Mouse (Mus musculus) kidney, adult 11 months (tissue): Measurements from ENCODE around the gene Tmem262.

Experiments
- DNase-seq: peaks from one replicate; pipeline ENCODE4 v3.0.0; 2022

The Tmem262 gene

DNA sequence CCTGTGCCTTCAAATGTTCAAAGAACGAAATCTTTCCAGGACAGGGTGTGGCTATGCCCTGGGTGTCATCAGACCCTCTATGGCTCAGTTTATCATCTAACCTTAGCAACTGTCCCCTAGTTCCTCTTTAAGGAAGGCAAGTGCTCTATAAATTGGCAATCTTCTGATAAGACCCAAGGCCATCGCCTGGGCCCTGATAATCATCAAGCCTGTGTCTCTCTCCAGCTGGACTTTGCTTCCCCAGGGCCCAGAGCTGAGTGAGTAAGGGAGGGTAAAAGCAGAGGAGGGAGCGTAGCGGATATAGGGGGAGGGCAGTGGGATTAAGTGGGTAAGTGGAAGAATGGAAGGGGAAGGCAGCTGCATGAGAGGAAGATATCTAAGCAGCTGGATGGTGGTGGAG, 24.6 kb downstream of the Tmem262 start:
- DNase-seq: no peak

DNA sequence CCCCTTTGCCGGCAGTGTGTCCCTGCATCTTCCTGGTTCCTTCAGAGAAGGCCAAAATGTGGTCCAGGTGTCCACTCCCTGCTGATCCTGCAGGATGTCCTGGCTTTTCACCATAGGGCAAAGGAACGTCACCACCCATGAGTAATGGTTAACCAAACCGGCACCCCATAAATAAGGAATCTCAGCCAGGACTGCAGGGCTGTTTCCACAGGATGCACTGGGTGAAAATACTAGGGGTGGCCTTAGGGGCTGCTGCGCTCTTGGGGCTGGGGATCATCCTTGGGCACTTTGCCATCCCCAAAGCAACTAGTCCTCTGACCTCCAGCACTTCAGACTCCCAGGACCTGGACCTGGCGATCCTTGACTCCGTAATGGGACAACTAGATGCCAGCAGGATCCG, 25.8 kb downstream of the Tmem262 start, which contains the start of gene Naaladl1:
Naaladl1 (plus strand) TSS at position 197 of the 400 bp plus-strand sequence.
- no peak for DNase-seq

DNA sequence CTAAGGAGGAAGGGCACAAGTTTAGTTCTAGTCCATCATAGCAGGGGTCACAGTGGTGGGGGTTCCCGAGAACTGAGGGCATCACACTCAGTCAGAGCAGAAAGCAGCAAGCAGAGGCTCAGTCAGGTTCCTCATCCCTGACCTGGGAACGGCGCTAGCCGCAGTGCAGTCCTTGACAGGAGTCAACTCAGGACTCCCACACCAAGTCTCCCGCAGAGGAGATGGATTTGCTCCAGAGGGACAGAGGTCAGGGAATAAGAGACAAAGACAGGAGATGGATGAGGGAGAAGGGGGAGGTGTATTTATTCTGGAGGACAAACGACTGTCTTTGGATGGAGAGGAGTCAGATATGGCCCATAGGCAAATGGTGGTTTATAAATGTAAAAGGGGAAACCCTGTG, 33.3 kb downstream of the Tmem262 start:
- DNase-seq: peak; percentile 24

DNA sequence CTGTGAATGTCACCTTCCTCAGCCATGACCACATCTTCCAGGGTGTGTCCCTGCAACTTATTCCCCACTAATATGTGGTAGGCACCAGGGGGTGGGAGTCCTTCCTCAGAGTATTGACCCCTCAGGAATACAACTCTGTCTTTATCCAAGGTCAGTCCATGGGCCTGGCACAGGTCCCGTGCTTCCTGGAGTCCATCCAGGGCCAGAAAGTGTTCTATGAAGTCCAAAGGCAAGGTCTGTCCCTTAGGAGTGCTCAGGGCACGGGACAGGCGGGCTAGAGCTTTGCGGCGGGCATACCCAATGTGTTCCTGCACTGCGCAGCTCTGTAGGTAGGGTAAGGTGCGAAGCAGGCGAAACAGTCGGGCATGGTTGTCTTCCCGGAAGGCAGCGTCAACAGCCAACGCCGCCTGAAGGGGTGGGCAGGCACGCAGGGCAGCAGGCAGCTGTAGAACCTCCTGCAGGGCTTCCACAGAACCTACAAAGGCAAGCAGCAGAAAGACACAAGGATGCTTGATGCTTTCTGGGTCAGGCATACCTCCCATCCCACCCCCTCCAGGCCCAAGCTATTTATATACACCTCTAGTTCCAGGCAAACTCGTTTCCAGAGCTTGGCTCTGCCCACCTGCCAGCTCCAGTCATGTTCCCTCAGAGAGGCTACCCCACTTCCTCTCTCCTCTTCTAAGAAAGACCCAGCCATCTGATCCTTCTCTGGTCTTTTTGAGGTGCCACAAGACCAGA, 36.4 kb downstream of the Tmem262 start:
- DNase-seq: peak; percentile 61

DNA sequence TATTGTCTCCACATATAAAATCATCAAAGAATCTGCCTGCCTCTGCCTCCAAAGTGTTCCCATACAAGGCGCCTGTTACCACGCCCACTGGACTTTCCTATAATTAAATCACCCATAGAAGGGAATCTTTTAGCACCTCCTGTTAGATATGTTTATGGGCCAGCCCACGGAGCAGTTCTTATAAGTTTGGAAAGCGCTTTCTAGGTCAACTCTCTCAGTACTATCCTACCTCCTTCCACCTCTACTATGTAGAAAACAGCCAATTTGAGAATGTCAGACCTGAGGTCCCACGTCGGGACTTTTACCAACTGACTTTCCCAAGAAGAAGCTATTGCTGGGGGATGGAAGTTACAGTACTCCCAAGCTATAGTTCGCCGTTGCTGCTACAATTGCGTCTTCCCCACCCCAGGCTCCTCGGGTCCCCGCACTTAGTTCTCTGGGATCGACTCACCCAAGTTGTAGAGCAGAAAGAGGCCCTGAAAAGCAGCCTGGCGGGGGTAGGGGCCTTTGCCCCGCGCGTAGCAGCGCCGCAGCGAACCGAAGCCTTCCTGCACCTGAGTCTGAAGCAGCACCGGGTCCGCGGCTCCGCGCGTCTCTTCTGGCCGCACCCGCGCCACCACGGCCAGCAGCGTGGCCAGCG, 37.6 kb downstream of the Tmem262 start:
- DNase-seq: no peak

DNA sequence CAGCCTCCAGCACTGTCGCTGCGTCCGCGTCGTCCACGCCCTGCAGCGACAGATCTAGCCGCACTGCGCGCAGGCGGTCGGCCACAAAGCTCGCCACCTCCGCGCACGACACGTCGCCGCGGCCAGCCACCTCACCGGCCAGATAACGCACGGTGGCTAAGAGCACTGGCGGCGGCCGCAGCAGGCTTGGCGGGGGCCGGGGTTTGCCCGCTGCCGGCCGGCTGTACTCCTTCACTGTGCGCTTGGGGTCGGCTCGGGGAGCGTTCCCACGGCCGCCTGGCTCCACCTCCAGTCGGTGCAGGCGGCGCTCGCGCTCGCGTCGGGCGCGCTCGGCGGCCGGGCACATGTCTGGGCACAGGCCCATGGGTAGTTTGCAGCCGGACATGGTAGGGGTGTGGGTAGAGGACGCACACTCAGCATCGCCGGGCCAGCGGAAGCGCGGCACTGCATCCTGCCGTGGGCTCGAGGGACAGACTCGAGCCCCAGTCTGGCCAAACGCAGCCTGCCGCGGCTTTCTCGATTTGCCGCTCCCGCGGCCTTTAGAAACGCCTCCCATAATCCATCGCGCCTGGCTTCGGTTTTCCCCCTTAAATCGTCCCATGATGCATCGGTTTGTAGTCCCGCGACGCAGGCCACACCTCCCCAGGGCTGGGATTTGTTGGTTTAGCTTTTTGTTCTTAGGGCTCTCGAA, 38.3 kb downstream of the Tmem262 start, which contains the start of gene Sac3d1:
Sac3d1 (minus strand) TSS at position 665 of the 691 bp plus-strand sequence.
- peak; percentile 88 for DNase-seq

DNA sequence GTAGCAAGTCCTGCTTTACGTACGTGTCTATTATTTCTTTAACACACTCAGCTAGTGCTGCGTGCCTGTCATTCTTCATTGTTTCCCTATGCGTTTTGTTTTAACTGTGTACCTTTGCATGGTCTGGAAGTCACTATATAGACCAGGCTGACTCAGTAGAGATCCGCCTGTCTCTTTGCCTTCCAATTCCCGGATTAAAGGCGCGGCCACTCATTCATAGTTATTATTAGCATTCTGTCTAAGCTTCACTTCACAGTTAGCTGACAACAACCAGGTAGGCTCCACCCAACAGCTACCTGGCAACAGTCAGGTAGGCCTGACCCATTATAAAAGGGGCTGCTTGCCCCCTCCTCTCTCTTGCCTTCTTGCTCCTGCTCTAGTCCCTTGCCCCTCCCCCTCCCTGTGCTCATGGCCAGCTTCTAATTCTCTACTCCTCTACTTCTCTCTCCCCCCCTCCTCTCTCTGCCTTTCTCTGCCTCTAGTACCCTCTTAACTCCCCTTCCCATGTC, 38.9 kb downstream of the Tmem262 start:
- DNase-seq: no peak

DNA sequence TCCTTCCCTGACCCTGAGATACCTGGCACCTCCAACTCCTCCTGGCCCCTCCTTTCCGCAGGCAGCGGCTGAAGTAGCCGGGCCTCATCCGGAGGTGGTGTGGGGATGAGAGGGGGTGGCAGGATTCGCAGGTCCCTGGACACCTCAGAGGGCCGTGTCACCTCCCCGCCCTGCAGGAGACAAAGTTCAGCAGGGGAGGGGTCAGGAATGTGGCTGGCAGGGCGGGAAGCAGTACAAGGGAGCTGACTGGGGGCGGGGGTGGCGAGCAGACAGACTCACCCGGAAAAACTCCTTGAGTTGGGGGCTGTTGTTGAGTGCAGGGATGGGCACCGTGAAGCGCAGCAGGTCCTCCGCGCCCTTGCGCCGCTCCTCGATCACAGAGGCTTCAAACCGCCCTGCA, 41.9 kb downstream of the Tmem262 start:
- DNase-seq: no peak

DNA sequence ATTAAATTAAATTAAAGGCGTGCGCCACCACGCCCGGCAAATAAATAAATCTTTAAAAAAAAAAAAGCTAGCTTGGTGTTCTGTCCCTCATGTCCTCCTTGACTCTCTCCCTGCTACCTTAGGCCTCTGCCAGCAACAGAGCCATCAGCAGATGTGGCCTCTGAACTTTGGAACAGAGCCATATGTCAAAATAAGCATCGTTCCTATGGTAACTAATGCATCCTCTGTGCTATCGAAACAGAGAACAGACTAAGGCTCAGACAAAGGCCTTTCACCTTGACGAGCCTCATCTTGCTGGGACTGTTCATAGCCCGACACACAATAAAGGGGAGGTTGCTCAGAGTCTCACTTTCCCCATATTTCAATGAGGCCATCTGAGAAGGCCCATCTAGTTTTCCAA, 43.5 kb downstream of the Tmem262 start:
- DNase-seq: no peak

DNA sequence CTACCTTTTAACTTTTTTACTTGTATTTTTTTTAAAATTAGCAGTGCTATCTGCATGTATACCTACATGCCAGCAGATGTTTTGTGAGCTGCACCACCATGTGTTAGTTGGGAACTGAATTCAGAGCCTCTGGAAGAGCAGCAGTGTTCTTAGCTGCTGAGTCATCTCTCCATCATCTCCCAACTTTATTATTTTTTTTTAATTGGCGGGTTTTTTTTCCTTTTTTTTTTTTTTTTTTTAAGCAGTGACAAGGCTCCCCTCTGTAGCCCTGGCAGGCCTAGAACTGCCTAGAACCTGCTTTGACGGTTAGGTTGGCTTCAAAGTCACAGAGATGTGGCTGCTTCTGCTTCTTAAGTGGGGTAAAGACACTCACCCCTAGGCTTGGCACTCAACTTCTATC, 45.1 kb downstream of the Tmem262 start:
- no peak for DNase-seq

DNA sequence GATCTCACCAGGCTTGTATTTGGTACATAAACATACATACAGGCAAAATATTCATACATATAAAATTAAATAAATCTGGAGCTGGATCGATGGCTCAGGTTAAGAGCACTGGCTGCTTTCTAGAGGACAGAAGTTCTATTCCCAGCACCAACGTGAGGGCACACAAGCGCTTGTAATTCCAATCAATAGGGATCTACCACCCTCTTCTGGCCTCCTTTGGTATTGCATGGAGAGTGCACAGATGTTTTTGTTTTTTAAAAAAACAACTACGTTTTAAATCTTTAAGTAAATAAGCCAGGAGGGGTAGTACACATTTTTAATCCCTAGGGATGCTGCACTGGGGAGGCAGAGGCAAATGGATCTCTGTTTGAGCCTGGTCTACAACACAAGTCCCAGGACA, 46.5 kb downstream of the Tmem262 start:
- DNase-seq: no peak

DNA sequence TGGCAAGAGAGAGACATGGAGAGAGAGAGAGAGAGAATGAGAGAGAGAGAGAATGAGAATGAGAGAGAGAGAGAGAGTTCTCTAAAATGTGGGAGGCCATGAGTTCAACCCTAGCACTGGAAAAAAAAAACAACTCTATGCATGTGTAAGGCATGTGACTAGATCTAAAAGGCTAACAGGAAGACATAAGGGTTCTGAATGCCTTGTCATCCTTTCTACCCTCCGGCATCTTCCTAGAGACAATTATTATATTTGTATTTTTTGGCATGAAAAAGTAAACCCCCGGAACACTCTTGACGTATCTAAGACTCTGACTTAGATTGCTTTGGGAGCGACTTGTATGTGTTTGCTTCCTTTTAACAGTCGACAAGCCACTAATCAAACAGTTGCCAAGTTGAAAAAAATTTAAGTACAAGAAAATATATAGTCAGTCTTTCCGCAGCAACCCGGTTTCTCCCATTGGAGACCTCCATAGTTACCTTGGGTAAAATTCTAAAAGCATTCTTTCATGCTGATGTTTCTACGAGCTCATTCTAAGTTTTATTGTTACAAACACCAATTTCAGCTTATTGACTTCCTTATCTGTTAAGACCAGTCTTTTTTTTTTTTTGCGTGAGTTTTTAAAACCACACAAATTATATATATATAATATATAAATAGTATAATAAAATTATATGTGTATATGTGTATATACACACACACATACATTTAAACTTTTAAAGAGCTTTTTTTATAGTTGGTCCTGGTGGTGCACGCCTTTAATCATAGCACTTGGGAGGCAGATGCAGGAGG, 47.2 kb downstream of the Tmem262 start:
- no peak for DNase-seq

DNA sequence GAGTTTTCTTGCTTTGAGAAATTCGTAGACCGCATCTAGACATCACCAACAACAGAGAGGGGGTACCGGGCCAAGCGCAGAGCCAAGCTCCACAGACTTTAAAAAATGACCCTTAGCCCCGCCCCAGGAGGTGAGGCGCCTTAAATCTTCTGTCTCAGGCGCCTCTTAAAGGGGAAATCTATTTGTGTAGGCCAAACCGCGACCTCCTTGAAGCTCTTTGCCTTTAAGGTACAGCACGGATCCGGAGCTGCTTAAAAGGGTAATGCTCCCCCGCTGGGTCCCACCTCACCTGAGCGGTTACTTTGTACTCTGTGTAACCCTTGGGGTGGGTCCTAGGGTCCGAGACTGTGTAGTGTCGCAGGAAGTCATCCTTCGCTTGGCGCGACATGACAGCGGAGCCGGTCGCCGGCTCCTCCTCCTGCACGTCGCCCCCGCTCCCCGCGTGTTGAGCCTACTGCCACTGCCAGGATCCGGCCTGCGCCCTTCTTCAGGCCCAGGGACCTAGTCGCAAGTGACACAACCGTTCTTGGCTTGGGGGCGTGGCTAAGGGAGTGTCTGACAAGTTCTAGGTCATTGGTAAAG, 48.0 kb downstream of the Tmem262 start, which contains the start of gene Snx15:
Snx15 (minus strand) TSS at position 545 of the 582 bp plus-strand sequence.
- peak; percentile 98 for DNase-seq
